Mouse (Mus musculus) forebrain, postnatal 0 days (tissue): Measurements from ENCODE around the gene Mid1. TPM values are rescaled to one million over a fixed set of nuclear protein-coding genes. Genes with fewer than 3 reads are reported as not detected.

Experiments
- ATAC-seq: fragments of 200-750 bp; cut with Nextera tagmentation; 2 replicates; pipeline ENCODE4 v1.8.0; 2017; ENCODE audit warnings: mild to moderate bottlenecking, moderate library complexity
- DNase-seq: peaks from one replicate; pipeline ENCODE4 v3.0.0-alpha.2; 2015
- H3K27ac ChIP-seq: fragments of 300-500 bp; sonication (generic); 2 replicates; pipeline ENCODE4 v1.5.1; 2014; ENCODE audit warnings: low read depth, mild to moderate bottlenecking, antibody characterized with exemption, low read length, moderate library complexity, mixed read lengths
- H3K27me3 ChIP-seq: fragments of 300-500 bp; sonication (generic); 2 replicates; pipeline ENCODE4 v1.6.1; 2014; ENCODE audit warnings: mild to moderate bottlenecking, low read length, mixed read lengths; ENCODE audit not compliant: insufficient read depth
- H3K36me3 ChIP-seq: fragments of 300-500 bp; sonication (generic); 2 replicates; pipeline ENCODE4 v1.6.1; 2014; ENCODE audit warnings: mild to moderate bottlenecking, moderate library complexity; ENCODE audit not compliant: insufficient read depth
- H3K4me1 ChIP-seq: fragments of 300-500 bp; sonication (generic); 2 replicates; pipeline ENCODE4 v1.6.1; 2014; ENCODE audit warnings: antibody characterized with exemption; ENCODE audit not compliant: insufficient read depth
- H3K4me2 ChIP-seq: fragments of 300-500 bp; sonication (generic); 2 replicates; pipeline ENCODE4 v1.6.1; 2014; ENCODE audit warnings: low read depth, mild to moderate bottlenecking, moderate library complexity
- H3K4me3 ChIP-seq: fragments of 300-500 bp; sonication (generic); 2 replicates; pipeline ENCODE4 v1.5.1; 2014; ENCODE audit warnings: low read depth, low read length, mixed read lengths
- H3K9ac ChIP-seq: fragments of 300-500 bp; sonication (generic); 2 replicates; pipeline ENCODE4 v1.6.1; 2014; ENCODE audit warnings: mild to moderate bottlenecking
- H3K9me3 ChIP-seq: fragments of 300-500 bp; sonication (generic); 2 replicates; pipeline ENCODE4 v1.6.1; 2016; ENCODE audit warnings: low read length
- CTCF ChIP-seq: sonication (generic); IDR thresholded peaks from 2 replicates; pipeline ENCODE4 v1.5.1; 2016; ENCODE audit warnings: antibody characterized with exemption, control low read depth, low read depth
- WGBS: fragments of 180-500 bp; shearing (Covaris S2); extraction: QIAGEN DNeasy Blood & Tissue Kit; methylation state at CpG from one replicate; pipeline ENCODE4 v1.1.7; 2014; 5-methylcytosine and 5-hydroxymethylcytosine counted together
- polyA plus RNA-seq: library from polyadenylated mRNA; unstranded; fragments of >200 nt; fragmentation: Nextera tagmentation; extraction: Ambion mirVana; gene quantifications from 2 replicates; pipeline ENCODE4 v1.2.1, GENCODE M21; 2015
- total RNA-seq: library from RNA; depleted of rRNA; stranded (reverse); fragments of >200 nt; gene quantifications from 2 replicates; pipeline ENCODE4 v1.2.3, GENCODE M21; 2014

Mid1 gene
- total and polyA plus RNA-seq, 2 experiments from 2014 or later, result 4.2 to 5.7 TPM

GRCm38 (mm10) chrX:169881253-169882219 is 196.5 kb downstream of the Mid1 start:
- Histone ChIP-seq H3K4me3 (peak overlapping the region; percentile 46), H3K27me3 (no peaks in the 10 kb centered on the region), H3K9ac (0 out of 2 replicates have a peak overlapping the region, but pooled peaks have one; percentile 10), H3K4me1 (no peaks in the 10 kb centered on the region), H3K9me3 (no peaks in the 10 kb centered on the region), H3K36me3 (no peaks in the 10 kb centered on the region), H3K27ac (no peak overlapping the region), H3K4me2 (peak overlapping the region; percentile 50)
- TF ChIP-seq CTCF, result no peak
- ATAC-seq (no peak), DNase-seq (no peak)
- 37% methylated on average over 10 of the region's 10 CpGs for WGBS

GRCm38 (mm10) chrX:169882220-169882609 is 197.2 kb downstream of the Mid1 start:
- no peaks in the 10 kb centered on the region for H3K36me3 ChIP-seq
- no peak for TF ChIP-seq CTCF
- ATAC-seq (no peak), DNase-seq (no peak)
- no peak overlapping the region for H3K4me3 ChIP-seq
- no peaks in the 10 kb centered on the region for H3K4me1 ChIP-seq
- H3K9ac ChIP-seq, result no peak overlapping the region
- H3K4me2 ChIP-seq, result no peak overlapping the region
- no peaks in the 10 kb centered on the region for H3K27me3 ChIP-seq
- no peak overlapping the region for H3K27ac ChIP-seq
- WGBS, result 44% methylated on average over 1 of the region's 1 CpGs
- H3K9me3 ChIP-seq, result no peaks in the 10 kb centered on the region

- TF ChIP-seq CTCF, result 0 out of 2 replicates have a peak, but pooled peaks have one; percentile 26
- ATAC-seq, result no peak
- Histone ChIP-seq H3K9ac (no peak overlapping the region), H3K4me2 (no peak overlapping the region), H3K4me3 (no peak overlapping the region), H3K36me3 (no peaks in the 10 kb centered on the region), H3K4me1 (no peaks in the 10 kb centered on the region), H3K27me3 (no peaks in the 10 kb centered on the region), H3K27ac (no peak overlapping the region), H3K9me3 (no peaks in the 10 kb centered on the region)
- 36% methylated on average over 8 of the region's 8 CpGs for WGBS
- DNase-seq, result peak; percentile 19
These were observed 198.7 kb downstream of the Mid1 start for GRCm38 (mm10) chrX:169883536-169884272.

- no peaks in the 10 kb centered on the region for H3K36me3 ChIP-seq
- DNase-seq (no peak), ATAC-seq (no peak)
- no peaks in the 10 kb centered on the region for H3K27me3 ChIP-seq
- no peak for TF ChIP-seq CTCF
- H3K4me1 ChIP-seq, result no peaks in the 10 kb centered on the region
- H3K9me3 ChIP-seq, result no peaks in the 10 kb centered on the region
- no peak overlapping the region for H3K27ac ChIP-seq
- no peak overlapping the region for H3K4me2 ChIP-seq
- no peak overlapping the region for H3K4me3 ChIP-seq
- no peak overlapping the region for H3K9ac ChIP-seq
- WGBS, result 65% methylated on average over 4 of the region's 4 CpGs
These were observed 205.5 kb downstream of the Mid1 start for GRCm38 (mm10) chrX:169890541-169890940.

DNA sequence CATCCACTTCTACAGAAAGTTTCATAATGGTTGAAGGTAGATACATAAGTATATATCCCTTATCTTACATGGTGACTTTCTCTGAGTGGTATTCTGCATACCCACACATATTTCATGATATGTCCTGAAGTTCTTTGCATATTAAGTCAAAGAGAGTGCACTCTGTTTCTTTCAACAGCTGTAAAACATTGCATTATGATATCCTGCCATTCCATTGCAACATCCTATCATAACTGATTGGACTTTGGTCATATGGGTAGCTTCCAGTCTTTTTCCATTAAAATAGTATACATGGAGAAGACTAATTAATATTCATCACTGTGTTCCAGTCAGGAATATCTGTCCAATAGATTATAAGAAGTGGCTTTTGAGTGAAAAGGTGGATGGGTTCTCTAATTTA is 207.1 kb downstream of the Mid1 start:
- Histone ChIP-seq H3K9me3 (no peaks in the 10 kb centered on the region), H3K9ac (no peak overlapping the region), H3K4me2 (no peak overlapping the region), H3K27me3 (no peaks in the 10 kb centered on the region), H3K27ac (no peak overlapping the region), H3K36me3 (no peaks in the 10 kb centered on the region), H3K4me1 (no peaks in the 10 kb centered on the region), H3K4me3 (no peak overlapping the region)
- ATAC-seq (no peak), DNase-seq (no peak)
- no peak for TF ChIP-seq CTCF

- no peak for DNase-seq
- Histone ChIP-seq H3K4me3 (no peak overlapping the region), H3K27ac (no peak overlapping the region), H3K4me2 (no peak overlapping the region), H3K27me3 (no peaks in the 10 kb centered on the region), H3K4me1 (no peaks in the 10 kb centered on the region), H3K9me3 (no peaks in the 10 kb centered on the region), H3K36me3 (no peaks in the 10 kb centered on the region), H3K9ac (no peak overlapping the region)
- no peak for TF ChIP-seq CTCF
- ATAC-seq, result no peak
- 82% methylated on average over 2 of the region's 2 CpGs for WGBS
These were observed 207.6 kb downstream of the Mid1 start for GRCm38 (mm10) chrX:169892631-169893030.
